Mouse (Mus musculus) ES-E14 (cell line): Measurements from ENCODE around the gene Prkag1. TPM values are rescaled to one million over a fixed set of nuclear protein-coding genes. Genes with fewer than 3 reads are reported as not detected.

Experiments
- DNase-seq: peaks from one replicate; pipeline ENCODE4 v3.0.0-alpha.2; 2013; ENCODE audit warnings: low read depth, low spot score
- H3K27ac ChIP-seq: 2 replicates; pipeline ENCODE4 v1.5.1; 2012; ENCODE audit warnings: low read depth, mild to moderate bottlenecking, low read length, moderate library complexity, mixed read lengths; ENCODE audit not compliant: poor library complexity, insufficient read depth, severe bottlenecking
- H3K36me3 ChIP-seq: 2 replicates; pipeline ENCODE4 v1.6.1; 2012; ENCODE audit warnings: mild to moderate bottlenecking, low read length, moderate library complexity, mixed read lengths; ENCODE audit not compliant: control insufficient read depth, poor library complexity, insufficient read depth, severe bottlenecking
- H3K4me1 ChIP-seq, 2 experiments: fragments of 150-350 bp in 1 of 2; sonication (generic) in 1 of 2; 2 replicates each; pipeline ENCODE4 v1.6.1; 2012; ENCODE audit warnings: low read length in 2 of 2, mild to moderate bottlenecking in 1 of 2, mixed read lengths in 1 of 2; ENCODE audit not compliant: control insufficient read depth in 2 of 2, insufficient read depth in 2 of 2, poor library complexity in 1 of 2
- H3K4me3 ChIP-seq, 2 experiments: fragments of 150-350 bp in 1 of 2; sonication (generic) in 1 of 2; 2 replicates each; pipeline ENCODE4 v1.5.1; 2012; ENCODE audit warnings: low read length in 2 of 2, low read depth in 1 of 2, mild to moderate bottlenecking in 1 of 2, mixed read lengths in 1 of 2; ENCODE audit not compliant: insufficient read depth in 1 of 2, poor library complexity in 1 of 2, severe bottlenecking in 1 of 2
- H3K9ac ChIP-seq: 2 replicates; pipeline ENCODE4 v1.6.1; 2012; ENCODE audit warnings: low read depth, mild to moderate bottlenecking, low read length, mixed read lengths; ENCODE audit not compliant: poor library complexity, insufficient read depth, severe bottlenecking
- H3K9me3 ChIP-seq: fragments of 150-350 bp; sonication (generic); 2 replicates; pipeline ENCODE4 v1.6.1; 2012; ENCODE audit warnings: low read depth, mild to moderate bottlenecking, low read length; ENCODE audit not compliant: control insufficient read depth, insufficient read depth
- CHD2 ChIP-seq: IDR thresholded peaks from 2 replicates; pipeline ENCODE4 v1.6.1; 2014; ENCODE audit warnings: mild to moderate bottlenecking, low read depth, low read length, inconsistent platforms
- HCFC1 ChIP-seq: IDR thresholded peaks from 2 replicates; pipeline ENCODE4 v1.6.1; 2012; ENCODE audit warnings: low read length, inconsistent platforms, borderline replicate concordance; ENCODE audit not compliant: insufficient read depth
- MAFK ChIP-seq: IDR thresholded peaks from 2 replicates; pipeline ENCODE4 v1.6.1; 2014; ENCODE audit warnings: mild to moderate bottlenecking, low read depth, low read length, inconsistent platforms; ENCODE audit not compliant: insufficient read depth
- ZC3H11A ChIP-seq: IDR thresholded peaks from 2 replicates; pipeline ENCODE4 v1.6.1; 2012; ENCODE audit warnings: low read depth, mild to moderate bottlenecking, inconsistent platforms, low read length, borderline replicate concordance
- ZNF384 ChIP-seq: IDR thresholded peaks from 2 replicates; pipeline ENCODE4 v1.6.1; 2012; ENCODE audit warnings: low read depth, low read length, inconsistent platforms
- in situ Hi-C, 2 experiments: fragments of 600-800 bp; cut with MboI; formaldehyde crosslinking; loops; one replicate each; pipeline ENCODE4 v1.15.1; 2025; ENCODE audit warnings: low sequenced_read_pairs in 2 of 2, inconsistent platforms in 1 of 2; ENCODE audit not compliant: unreplicated experiment in 2 of 2
- total RNA-seq: library from RNA; depleted of rRNA; stranded (reverse); fragments of 300-350 nt; gene quantifications from 2 replicates; pipeline ENCODE4 v1.2.3, GENCODE M21; 2012

The Prkag1 gene
- total RNA-seq, 1 experiment: 54.7 TPM

GRCm38 (mm10) chr15:98797835-98798492, 33.4 kb downstream of the Prkag1 start:
- in situ Hi-C loops: loop anchor here in 1 of 2 experiments (25.0 kb wide), 1 partner anchor 289 kb away; the partner anchor contains the start of genes C1ql4 and Dnajc22
- H3K9me3 ChIP-seq: no peaks in the 10 kb centered on the region
- no peak for DNase-seq
- no peaks in the 10 kb centered on the region for H3K36me3 ChIP-seq
- H3K9ac ChIP-seq: no peak overlapping the region
- no peak overlapping the region for H3K27ac ChIP-seq
- TF ChIP-seq MAFK (no peak), ZC3H11A (no peak), ZNF384 (no peak), CHD2 (no peak), HCFC1 (no peak)
- H3K4me1 ChIP-seq: peaks cover 0 to 6% of the 10 kb centered on the region in 2 experiments; a peak in 1 of 4 replicates
- H3K4me3 ChIP-seq: peak overlapping the region in 1 of 2 experiments; percentile 28; a peak in 1 of 4 replicates

GRCm38 (mm10) chr15:98796803-98797595, 34.3 kb downstream of the Prkag1 start:
- H3K9me3 ChIP-seq: no peaks in the 10 kb centered on the region
- no peak for TF ChIP-seq ZNF384
- no peak for TF ChIP-seq MAFK
- TF ChIP-seq ZC3H11A: no peak
- no peak for TF ChIP-seq HCFC1
- no peak for TF ChIP-seq CHD2
- peaks cover 0 to 11% of the 10 kb centered on the region in 2 experiments; a peak in 1 of 4 replicates for H3K4me1 ChIP-seq
- no peak overlapping the region for H3K27ac ChIP-seq
- no peaks in the 10 kb centered on the region for H3K36me3 ChIP-seq
- DNase-seq: no peak
- H3K9ac ChIP-seq: no peak overlapping the region
- in situ Hi-C loops: loop anchor here in 1 of 2 experiments (25.0 kb wide), 1 partner anchor 290 kb away; the partner anchor contains the start of genes C1ql4 and Dnajc22
- H3K4me3 ChIP-seq: no peak overlapping the region

GRCm38 (mm10) chr15:98793141-98793698, 38.1 kb downstream of the Prkag1 start:
- TF ChIP-seq ZC3H11A (no peak), HCFC1 (no peak), ZNF384 (no peak), CHD2 (no peak)
- no peak overlapping the region for H3K9ac ChIP-seq
- no peaks in the 10 kb centered on the region for H3K36me3 ChIP-seq
- DNase-seq: no peak
- H3K27ac ChIP-seq: no peak overlapping the region
- in situ Hi-C loops: loop anchor here in 1 of 2 experiments (25.0 kb wide), 1 partner anchor 294 kb away; the partner anchor contains the start of genes C1ql4 and Dnajc22
- no peak overlapping the region for H3K4me3 ChIP-seq
- peaks cover 0 to 26% of the 10 kb centered on the region in 2 experiments; a peak in 1 of 4 replicates for H3K4me1 ChIP-seq
- H3K9me3 ChIP-seq: no peaks in the 10 kb centered on the region

- Histone ChIP-seq H3K4me1 (peaks cover 0 to 26% of the 10 kb centered on the region in 2 experiments; a peak in 1 of 4 replicates), H3K36me3 (no peaks in the 10 kb centered on the region), H3K27ac (no peak overlapping the region), H3K4me3 (peak overlapping the region; percentile 11 to 61; a peak in 3 of 4 replicates), H3K9me3 (no peaks in the 10 kb centered on the region), H3K9ac (no peak overlapping the region; the same call in 1 of the 2 replicates)
- no peak for DNase-seq
- in situ Hi-C loops: loop anchor here in 1 of 2 experiments (25.0 kb wide), 1 partner anchor 295 kb away; the partner anchor contains the start of genes C1ql4 and Dnajc22
- TF ChIP-seq HCFC1 (no peak), CHD2 (no peak), ZC3H11A (no peak), ZNF384 (no peak), MAFK (no peak)
These were observed 38.9 kb downstream of the Prkag1 start for GRCm38 (mm10) chr15:98792233-98793020.
